Mouse (Mus musculus): ENCODE data around the gene Slc7a6.

- TF ChIP-seq CTCF (IDR thresholded peaks at IDR 0.05; ENCODE audit: low read depth): no peak
- no peak for TF ChIP-seq EP300 (IDR thresholded peaks at IDR 0.05; ENCODE audit: low read depth)
These were observed 17.7 kb downstream of the Slc7a6 start for GRCm38 (mm10) chr8:106186394-106186793.

Measured in liver, embryonic 14.5 days (tissue).